Comparison of ENCODE assay signal across 8 mouse cellular contexts in the genomic region with DNA sequence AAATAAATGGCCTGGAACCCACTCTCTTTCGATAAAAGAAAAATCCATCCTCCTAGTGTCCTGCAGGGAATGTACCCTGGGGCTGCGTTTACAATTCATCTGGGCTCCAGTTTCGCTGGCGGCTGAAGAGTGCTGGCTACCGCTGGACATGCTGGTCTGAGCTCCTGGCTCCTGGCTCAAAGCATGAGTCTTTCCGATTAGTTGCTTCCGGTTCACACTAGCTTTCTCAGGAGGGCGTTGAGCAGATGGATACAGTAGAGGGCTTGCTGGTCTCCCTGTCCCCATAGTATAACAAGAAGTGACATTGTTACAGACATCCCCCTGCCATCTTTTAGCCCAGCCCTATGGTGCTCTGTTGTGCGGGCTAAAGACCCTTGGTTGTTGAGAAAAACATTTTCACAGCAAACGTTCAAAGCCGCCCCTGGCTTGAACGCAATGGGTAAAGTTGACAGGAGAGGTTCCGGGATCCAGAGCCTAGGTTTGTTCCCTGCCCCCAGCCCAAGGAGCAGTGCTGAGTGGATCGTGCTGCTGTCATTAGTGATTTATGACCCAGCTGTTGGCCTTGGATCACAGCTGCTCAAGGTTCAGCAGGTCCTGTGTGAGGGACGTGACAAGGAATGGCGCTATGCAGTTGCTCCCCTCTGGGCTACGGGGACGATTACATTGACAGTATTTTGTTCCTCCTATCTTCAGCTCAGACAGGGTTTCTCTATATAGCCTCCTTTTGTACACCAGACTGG. TPM values are rescaled to one million over a fixed set of nuclear protein-coding genes. Genes with fewer than 3 reads are reported as not detected.
DNase-seq lines count a peak whose midpoint lies in the region.

No protein-coding gene starts in this region.

- DNase-seq in ovary, postnatal 36 days (ENCODE audit: low spot score), result peak; percentile 10
- no peak for DNase-seq in ovary, postnatal 10 days (ENCODE audit: low spot score)
- DNase-seq in gastrocnemius, postnatal 25 days, result peak; percentile 18
- DNase-seq in kidney, postnatal 36 days, result peak; percentile 72 to 75
- DNase-seq in layer of hippocampus, adult 8-10 months (ENCODE audit: low spot score in 2 of 2), result no peak
- DNase-seq in layer of hippocampus, postnatal 10 days (ENCODE audit: low spot score in 2 of 2), result no peak
- no peak for DNase-seq in spleen, postnatal 14 days (ENCODE audit: low spot score in 2 of 2)
- DNase-seq in urinary bladder, adult 18-20 months (ENCODE audit: low spot score in 2 of 2), result no peak

RNA-seq across cellular contexts. Expression of gene Ep300, which starts 30.4 kb away (rescaled TPM):
- total RNA-seq in gastrocnemius, postnatal 25 days (2021), result 10 to 100 TPM; 26.9 to 34.6 TPM
- 10 to 100 TPM; 64.5 to 80.0 (median 74.6) TPM for total RNA-seq in layer of hippocampus, adult 8-10 months (2022)
- total RNA-seq in layer of hippocampus, postnatal 10 days (2021), result 10 to 100 TPM; 57.8 to 59.5 TPM

Comparison
In these comparisons a context has a peak if more than half of its experiments do, and no peak if none do; other contexts are left out.
1. DNase-seq: peak in ovary, postnatal 36 days (single experiment), gastrocnemius, postnatal 25 days (single experiment) and kidney, postnatal 36 days (2 of 2); none in ovary, postnatal 10 days (single experiment), layer of hippocampus, adult 8-10 months (0 of 2), layer of hippocampus, postnatal 10 days (0 of 2), spleen, postnatal 14 days (0 of 2) and urinary bladder, adult 18-20 months (0 of 2).